Mouse (Mus musculus) liver, adult (tissue): ENCODE measurements around the gene Nek5.

Experiments used
- GATA4 ChIP-seq: IDR thresholded peaks from 2 replicates; pipeline ENCODE4 v1.6.1; 2014; ENCODE audit warnings: mild to moderate bottlenecking, low read length; ENCODE audit not compliant: insufficient replicate concordance

Gene Nek5

DNA sequence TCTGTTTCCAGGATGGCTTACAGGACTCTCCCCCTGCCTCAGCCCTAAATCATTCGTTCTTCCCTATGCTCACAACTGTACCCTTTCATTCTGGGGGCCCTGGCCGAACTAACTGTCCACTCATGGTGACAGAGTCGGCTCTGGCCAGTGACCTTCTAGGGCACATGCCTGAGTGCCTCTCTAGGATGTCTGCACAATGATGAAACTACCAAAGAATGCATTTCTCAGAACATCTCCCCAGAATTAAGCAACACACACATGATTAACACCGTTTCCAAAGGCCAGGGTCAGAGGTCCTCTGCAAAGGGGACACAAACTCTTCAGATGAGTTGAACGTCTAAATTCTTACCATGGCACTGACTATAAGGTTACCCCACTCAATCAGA, 9.9 kb upstream of the Nek5 start:
- TF ChIP-seq GATA4 = no peak

- TF ChIP-seq GATA4 = no peak
These were observed 9.4 kb upstream of the Nek5 start for GRCm38 (mm10) chr8:22134078-22134749.

DNA sequence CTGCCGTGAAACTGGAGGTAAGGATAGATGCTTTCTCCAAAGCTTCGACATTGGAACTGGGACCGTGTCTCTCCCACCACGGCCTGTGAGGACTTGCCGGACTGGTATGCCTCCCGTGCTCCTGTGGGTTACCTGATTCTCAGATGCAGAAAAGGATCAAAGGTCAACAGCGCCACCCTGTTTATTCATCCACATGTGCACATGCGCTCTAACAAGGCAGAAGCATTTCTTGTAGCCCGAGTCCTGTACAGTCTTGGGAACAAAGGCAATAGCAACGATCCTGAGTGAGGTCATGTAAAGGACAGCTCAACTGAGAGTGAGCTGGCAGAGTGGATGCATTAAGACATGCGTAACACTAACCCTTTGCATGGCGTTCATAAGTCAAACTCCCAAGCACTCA, 7.2 kb upstream of the Nek5 start:
- no peak for TF ChIP-seq GATA4

- TF ChIP-seq GATA4 = no peak
These were observed 17.8 kb downstream of the Nek5 start for GRCm38 (mm10) chr8:22107020-22107419.

GRCm38 (mm10) chr8:22091568-22091967, 33.3 kb downstream of the Nek5 start:
- no peak for TF ChIP-seq GATA4

DNA sequence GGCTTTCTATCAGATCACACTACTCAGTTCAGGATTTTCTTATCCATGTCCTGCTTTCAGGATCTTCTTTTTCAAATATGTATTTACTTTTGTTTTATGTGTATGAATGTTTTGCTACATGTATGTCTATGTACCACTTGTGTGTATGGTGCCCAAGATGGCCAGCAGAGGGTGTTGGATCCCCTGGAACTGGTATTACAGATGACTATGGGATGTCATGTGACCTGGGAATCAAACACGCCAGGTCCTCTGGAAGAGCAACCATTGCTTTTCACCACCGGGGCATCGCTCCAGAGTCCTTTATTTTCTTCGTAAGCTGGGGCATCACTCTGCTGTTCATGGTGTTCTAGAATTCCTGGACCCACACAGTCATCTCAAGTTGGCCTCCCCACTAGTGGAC, 35.6 kb downstream of the Nek5 start:
- no peak for TF ChIP-seq GATA4

GRCm38 (mm10) chr8:22079313-22080007, 45.4 kb downstream of the Nek5 start:
- no peak for TF ChIP-seq GATA4

GRCm38 (mm10) chr8:22061126-22061525, 63.7 kb downstream of the Nek5 start:
- TF ChIP-seq GATA4 = no peak

DNA sequence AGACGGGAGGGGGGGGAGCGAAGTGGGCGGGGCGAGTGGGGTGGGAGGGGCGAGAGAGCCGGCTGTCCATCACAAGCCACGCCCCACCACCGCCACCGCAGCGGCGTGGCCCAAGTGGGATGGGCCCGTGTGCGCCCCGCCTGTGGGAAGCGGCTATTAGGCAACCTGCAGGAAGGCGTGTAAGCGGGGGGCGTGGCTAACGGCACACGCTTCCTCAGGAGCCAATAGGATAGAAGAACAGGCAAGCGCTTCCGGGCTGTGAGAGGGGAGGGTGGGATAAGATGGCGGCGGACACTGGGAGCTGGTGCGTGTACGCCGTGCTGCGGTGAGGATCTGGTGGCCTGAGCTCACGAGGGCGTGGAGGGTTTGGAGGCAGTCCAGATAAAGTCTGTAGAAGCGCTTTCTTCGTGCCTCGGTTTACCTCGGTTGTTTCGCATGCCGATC, 64.4 kb downstream of the Nek5 start, which contains the start of gene Alg11:
Gene Alg11, plus strand, starts transcription at position 276 of the 444 bp plus-strand sequence.
- no peak for TF ChIP-seq GATA4

GRCm38 (mm10) chr8:22059821-22060445, 64.9 kb downstream of the Nek5 start, which contains the start of gene Atp7b:
Gene Atp7b (minus strand): TSS chr8:22060305.
- TF ChIP-seq GATA4 = no peak

GRCm38 (mm10) chr8:22059153-22059738, 65.6 kb downstream of the Nek5 start:
- no peak for TF ChIP-seq GATA4

GRCm38 (mm10) chr8:22058368-22058767, 66.5 kb downstream of the Nek5 start:
- TF ChIP-seq GATA4 = no peak

GRCm38 (mm10) chr8:22056850-22057249, 68.0 kb downstream of the Nek5 start:
- TF ChIP-seq GATA4 = no peak

- no peak for TF ChIP-seq GATA4
These were observed 69.4 kb downstream of the Nek5 start for GRCm38 (mm10) chr8:22055492-22055877.

- TF ChIP-seq GATA4 = no peak; the same call in 1 of the 2 replicates
These were observed 70.0 kb downstream of the Nek5 start for GRCm38 (mm10) chr8:22054674-22055491.
